Mouse (Mus musculus) CH12.LX (cell line): ENCODE data around the gene Olfr1368. TPM values are rescaled to one million over a fixed set of nuclear protein-coding genes. Genes with fewer than 3 reads are reported as not detected.

ENCODE experiments used
- DNase-seq: peaks from one replicate; pipeline ENCODE4 v3.0.0-alpha.2; 2013; ENCODE audit errors: extremely low read depth
- H3K27ac ChIP-seq: 2 replicates; pipeline ENCODE4 v1.5.1; 2012; ENCODE audit warnings: low read depth, mild to moderate bottlenecking, control low read depth, moderate library complexity; ENCODE audit not compliant: insufficient read depth
- H3K27me3 ChIP-seq: replicated peaks from 2 replicates; pipeline ENCODE3; 2012; ENCODE audit warnings: inconsistent platforms
- H3K36me3 ChIP-seq, 2 experiments: replicated peaks in 1 of 2; 2 replicates each; pipeline versions ENCODE3 to v1.6.1; 2012; ENCODE audit warnings: inconsistent platforms in 1 of 2, low read length in 1 of 2, mild to moderate bottlenecking in 1 of 2, mixed read lengths in 1 of 2, moderate library complexity in 1 of 2; ENCODE audit not compliant: control insufficient read depth in 1 of 2, insufficient read depth in 1 of 2
- H3K4me1 ChIP-seq, 2 experiments: 2 replicates each; pipeline ENCODE4 v1.6.1; 2012; ENCODE audit warnings: inconsistent platforms in 1 of 2, moderate library complexity in 1 of 2; ENCODE audit not compliant: insufficient read depth in 2 of 2, control insufficient read depth in 1 of 2
- H3K4me2 ChIP-seq: 2 replicates; pipeline ENCODE4 v1.6.1; 2012; ENCODE audit warnings: low read depth, mild to moderate bottlenecking, control low read depth; ENCODE audit not compliant: poor library complexity, insufficient read depth, severe bottlenecking
- H3K4me3 ChIP-seq, 3 experiments: fragments of 150-350 bp in 1 of 3; sonication (generic) in 1 of 3; replicated peaks in 1 of 3; 2 replicates each; pipeline versions ENCODE3 to v1.5.1; 2011 to 2012; ENCODE audit warnings: low read depth in 2 of 3, low read length in 2 of 3, mild to moderate bottlenecking in 2 of 3, moderate library complexity in 2 of 3, control low read depth in 1 of 3, improper control_type of control experiment in 1 of 3, inconsistent platforms in 1 of 3, mixed read lengths in 1 of 3; ENCODE audit not compliant: poor library complexity in 1 of 3
- H3K79me2 ChIP-seq: replicated peaks from 2 replicates; pipeline ENCODE4 v1.6.1; 2012; ENCODE audit warnings: mild to moderate bottlenecking, moderate library complexity; ENCODE audit not compliant: control insufficient read depth, poor library complexity, insufficient read depth, severe bottlenecking; ENCODE audit errors: extremely low read depth
- H3K9ac ChIP-seq: 2 replicates; pipeline ENCODE4 v1.6.1; 2012; ENCODE audit warnings: low read depth, mild to moderate bottlenecking, control low read depth, moderate library complexity; ENCODE audit not compliant: insufficient read depth
- H3K9me3 ChIP-seq: replicated peaks from 2 replicates; pipeline ENCODE3; 2012; ENCODE audit warnings: low read length, inconsistent platforms, mixed read lengths
- CHD1 ChIP-seq: IDR thresholded peaks from 2 replicates; pipeline ENCODE4 v1.6.1; 2012; ENCODE audit warnings: low read depth, low read length, improper control_type of control experiment, inconsistent platforms
- CHD2 ChIP-seq: IDR thresholded peaks from 2 replicates; pipeline ENCODE4 v1.6.1; 2011; ENCODE audit warnings: low read length, improper control_type of control experiment
- E2F4 ChIP-seq: IDR thresholded peaks from 2 replicates; pipeline ENCODE4 v1.6.1; 2011; ENCODE audit warnings: low read depth, low read length, improper control_type of control experiment; ENCODE audit not compliant: insufficient replicate concordance
- GABPA ChIP-seq: IDR thresholded peaks from 2 replicates; pipeline ENCODE4 v1.6.1; 2012; ENCODE audit warnings: low read depth, low read length, improper control_type of control experiment, inconsistent platforms; ENCODE audit not compliant: insufficient replicate concordance
- HCFC1 ChIP-seq: IDR thresholded peaks from 2 replicates; pipeline ENCODE4 v1.6.1; 2012; ENCODE audit warnings: low read depth, mild to moderate bottlenecking, inconsistent platforms, low read length, improper control_type of control experiment
- IRF4 ChIP-seq: IDR thresholded peaks from 2 replicates; pipeline ENCODE4 v1.6.1; 2014; ENCODE audit warnings: low read depth, mild to moderate bottlenecking, inconsistent platforms, low read length, improper control_type of control experiment
- JUN ChIP-seq: IDR thresholded peaks from 2 replicates; pipeline ENCODE4 v1.6.1; 2011; ENCODE audit warnings: low read depth, mild to moderate bottlenecking, low read length, improper control_type of control experiment, moderate library complexity; ENCODE audit not compliant: insufficient read depth
- KAT2A ChIP-seq: IDR thresholded peaks from 2 replicates; pipeline ENCODE4 v1.6.1; 2012; ENCODE audit warnings: low read length, improper control_type of control experiment, inconsistent platforms; ENCODE audit not compliant: insufficient replicate concordance
- MAX ChIP-seq: IDR thresholded peaks from 2 replicates; pipeline ENCODE4 v1.6.1; 2011; ENCODE audit warnings: low read length, improper control_type of control experiment
- MAZ ChIP-seq: IDR thresholded peaks from 2 replicates; pipeline ENCODE4 v1.6.1; 2012; ENCODE audit warnings: low read depth, mild to moderate bottlenecking, inconsistent platforms, low read length, improper control_type of control experiment, moderate library complexity
- MXI1 ChIP-seq: IDR thresholded peaks from 2 replicates; pipeline ENCODE4 v1.6.1; 2011; ENCODE audit warnings: mild to moderate bottlenecking, low read depth, low read length, improper control_type of control experiment
- NELFE ChIP-seq: IDR thresholded peaks from 2 replicates; pipeline ENCODE4 v1.6.1; 2011; ENCODE audit warnings: low read depth, low read length, improper control_type of control experiment
- NRF1 ChIP-seq: IDR thresholded peaks from 2 replicates; pipeline ENCODE4 v1.6.1; 2014; ENCODE audit warnings: low read depth, mild to moderate bottlenecking, inconsistent platforms, low read length, improper control_type of control experiment, moderate library complexity
- POLR2A ChIP-seq: IDR thresholded peaks from 2 replicates; pipeline ENCODE4 v1.6.1; 2011; ENCODE audit warnings: low read depth, mild to moderate bottlenecking, improper control_type of control experiment, low read length
- POLR2AphosphoS2 ChIP-seq: IDR thresholded peaks from 2 replicates; pipeline ENCODE4 v1.6.1; 2011; ENCODE audit warnings: low read depth, low read length, improper control_type of control experiment
- RAD21 ChIP-seq: IDR thresholded peaks from 2 replicates; pipeline ENCODE4 v1.6.1; 2011; ENCODE audit warnings: low read depth, mild to moderate bottlenecking, low read length, improper control_type of control experiment, moderate library complexity
- SIN3A ChIP-seq: IDR thresholded peaks from 2 replicates; pipeline ENCODE4 v1.6.1; 2012; ENCODE audit warnings: low read length, improper control_type of control experiment, inconsistent platforms
- SMC3 ChIP-seq: IDR thresholded peaks from 2 replicates; pipeline ENCODE4 v1.6.1; 2011; ENCODE audit warnings: low read depth, low read length, improper control_type of control experiment
- TBP ChIP-seq: conservative IDR thresholded peaks from 2 replicates; pipeline ENCODE4 v1.6.1; 2011; ENCODE audit warnings: low read depth, low read length, improper control_type of control experiment
- UBTF ChIP-seq: IDR thresholded peaks from 2 replicates; pipeline ENCODE4 v1.6.1; 2012; ENCODE audit warnings: low read depth, mild to moderate bottlenecking, inconsistent platforms, low read length, improper control_type of control experiment, moderate library complexity
- ZKSCAN1 ChIP-seq: IDR thresholded peaks from 2 replicates; pipeline ENCODE4 v1.6.1; 2012; ENCODE audit warnings: low read depth, inconsistent platforms, low read length, improper control_type of control experiment, borderline replicate concordance
- ZNF384 ChIP-seq: IDR thresholded peaks from 2 replicates; pipeline ENCODE4 v1.6.1; 2012; ENCODE audit warnings: low read depth, low read length, improper control_type of control experiment, inconsistent platforms
- dilution Hi-C: fragments of 300-500 bp; cut with MboI; formaldehyde crosslinking; loops from 2 replicates; pipeline ENCODE4 v1.14.3; 2020; ENCODE audit warnings: low sequenced_read_pairs; ENCODE audit not compliant: extremely low pct_unique_long_range_greater_than_20kb, extremely low pct_ligation_motif_present
- in situ Hi-C: fragments of 300-500 bp; cut with MboI; formaldehyde crosslinking; loops from 3 replicates; pipeline ENCODE4 v1.14.3; 2019; ENCODE audit warnings: low sequenced_read_pairs, low pct_ligation_motif_present, low pct_unique_long_range_greater_than_20kb, mixed read lengths
- polyA plus RNA-seq: library from polyadenylated mRNA; unstranded; fragments of >175 nt; gene quantifications from 2 replicates; pipeline ENCODE4 v1.2.1, GENCODE M21; 2012; ENCODE audit warnings: low read depth; ENCODE audit not compliant: insufficient read length
- total RNA-seq, 2 experiments: library from RNA; depleted of rRNA; stranded (reverse); fragments of 300-350 nt in 1 of 2; fragments of >200 nt in 1 of 2; gene quantifications; 2 replicates each; pipeline ENCODE4 v1.2.3; 2012 to 2014

The Olfr1368 gene
- not detected in 2 replicates for total RNA-seq (2012; rRNA removed)
- total RNA-seq (2014; rRNA removed), result not detected in 2 replicates
- not detected in 2 replicates for polyA plus RNA-seq

DNA sequence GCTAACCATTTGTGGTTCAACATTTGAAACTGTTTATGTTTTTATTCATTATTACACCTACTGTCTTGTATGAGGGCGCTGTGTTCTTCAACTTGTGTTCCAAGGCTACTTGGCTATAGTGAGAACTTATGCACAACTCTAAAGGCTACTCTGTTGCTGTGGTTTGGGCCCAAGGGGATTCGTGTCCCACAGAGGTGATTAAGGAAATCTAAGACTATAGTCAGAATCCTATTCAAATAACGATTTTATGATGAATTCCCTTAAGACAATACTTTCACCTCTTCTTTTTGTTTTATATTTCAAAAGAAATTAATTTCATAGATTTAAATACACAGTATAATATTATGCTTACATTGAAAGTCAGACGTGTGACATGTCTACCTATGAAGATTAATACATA is at the start of gene Olfr1368:
Olfr1368 (minus strand) TSS at position 101 of the 400 bp plus-strand sequence.
- DNase-seq, result no peak
- Histone ChIP-seq H3K79me2 (no peaks in the 10 kb centered on the region), H3K9me3 (no peaks in the 10 kb centered on the region), H3K9ac (no peak within 1 kb of the TSS), H3K4me3 (no peak within 1 kb of the TSS)
- dilution Hi-C loops, result no loop called here
- in situ Hi-C loops, result no loop called here
- TF ChIP-seq ZKSCAN1 (no peak), SIN3A (no peak), IRF4 (no peak), CHD1 (no peak), TBP (no peak), POLR2AphosphoS2 (no peak), HCFC1 (no peak), MAX (no peak), POLR2A (no peak), NELFE (no peak), MXI1 (no peak), CHD2 (no peak), SMC3 (no peak), ZNF384 (no peak), MAZ (no peak)
- TF ChIP-seq, all 38 proteins: peak for 0
- no peaks in the 10 kb centered on the region for H3K4me1 ChIP-seq
- H3K27ac ChIP-seq, result no peak within 1 kb of the TSS
- no peaks in the 10 kb centered on the region for H3K27me3 ChIP-seq
- no peak within 1 kb of the TSS for H3K4me2 ChIP-seq
- no peaks in the 10 kb centered on the region for H3K36me3 ChIP-seq

DNA sequence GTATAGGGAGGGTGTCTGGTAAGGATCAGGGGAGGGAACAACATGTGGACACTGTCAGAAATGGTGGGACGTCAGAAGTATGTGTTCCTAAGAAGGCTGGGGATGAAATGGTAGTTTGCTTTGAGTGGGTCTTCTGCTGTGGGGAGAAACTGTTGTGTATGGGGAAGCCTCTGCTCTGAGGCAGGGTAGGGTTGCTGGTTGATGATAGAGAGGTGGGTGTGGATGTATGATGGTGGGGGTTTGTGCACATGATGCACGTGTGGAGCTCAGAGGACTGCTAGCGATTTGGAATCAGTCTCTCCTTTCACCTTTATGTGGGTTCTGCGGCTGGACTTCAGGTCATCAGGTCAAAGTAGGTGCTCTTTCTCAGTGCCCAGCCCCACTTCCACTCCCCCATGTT is 39.9 kb upstream of the Olfr1368 start:
- peaks cover 6 to 44% of the 10 kb centered on the region in 2 experiments for H3K4me1 ChIP-seq
- H3K27me3 ChIP-seq, result no peaks in the 10 kb centered on the region
- no peaks in the 10 kb centered on the region for H3K9me3 ChIP-seq
- no peak overlapping the region for H3K4me2 ChIP-seq
- dilution Hi-C loops, result no loop called here
- peaks cover 67 to 89% of the 10 kb centered on the region in 2 experiments for H3K36me3 ChIP-seq
- no peak overlapping the region for H3K4me3 ChIP-seq
- TF ChIP-seq MAZ (no peak), KAT2A (no peak), POLR2A (no peak), E2F4 (no peak), NRF1 (no peak), GABPA (no peak), RAD21 (no peak), UBTF (no peak), TBP (no peak), JUN (no peak)
- DNase-seq, result no peak
- in situ Hi-C loops, result no loop called here
- no peak overlapping the region for H3K27ac ChIP-seq
- no peak overlapping the region for H3K9ac ChIP-seq
- H3K79me2 ChIP-seq, result peaks cover 51% of the 10 kb centered on the region
